In genomic region chr10:129498192-129498591, GRCm38 (mm10) we compare ENCODE assay signal across 24 mouse cellular contexts. TPM values are rescaled to one million over a fixed set of nuclear protein-coding genes. Genes with fewer than 3 reads are reported as not detected.
"Had no signal": no experiment of that assay in that cellular context is flagged by ENCODE, and none has a peak within 500 bp of the region (broad histone marks: within the 10 kb centered on the region; RNA-seq: fewer than 3 reads in every experiment).

TSS of gene Olfr790 (plus strand) at chr10:129498492.

- DNase-seq: retina, postnatal 1 day; right cerebral cortex, adult 18-20 months; right cerebral cortex, postnatal 14 days; right cerebral cortex, postnatal 25 days; right cerebral cortex, postnatal 4 days; spleen, adult 18-20 months; thymus, adult 18-20 months; thymus, adult 2 months; thymus, postnatal 14 days; thymus, postnatal 25 days; thymus, postnatal 36 days; thymus, postnatal 4 days had no signal

- H3K27ac ChIP-seq: neural tube, embryonic 12.5 days; neural tube, embryonic 13.5 days; stomach, embryonic 15.5 days; stomach, postnatal 0 days had no signal

- H3K4me3 ChIP-seq: neural tube, embryonic 12.5 days; neural tube, embryonic 13.5 days; stomach, embryonic 15.5 days had no signal

- H3K27me3 ChIP-seq: neural tube, embryonic 12.5 days; neural tube, embryonic 13.5 days; stomach, embryonic 15.5 days had no signal

- H3K36me3 ChIP-seq: neural tube, embryonic 12.5 days; neural tube, embryonic 13.5 days; stomach, embryonic 15.5 days had no signal

- H3K9ac ChIP-seq: neural tube, embryonic 12.5 days; neural tube, embryonic 13.5 days; stomach, embryonic 15.5 days had no signal

- H3K4me1 ChIP-seq: neural tube, embryonic 12.5 days; neural tube, embryonic 13.5 days; stomach, embryonic 15.5 days had no signal

- H3K9me3 ChIP-seq: neural tube, embryonic 12.5 days; neural tube, embryonic 13.5 days; stomach, embryonic 15.5 days had no signal

- H3K4me2 ChIP-seq: neural tube, embryonic 12.5 days; neural tube, embryonic 13.5 days; stomach, embryonic 15.5 days had no signal

RNA-seq across cellular contexts. Expression of gene Olfr790, which starts in this region (rescaled TPM):
- polyA plus RNA-seq: neural tube, embryonic 12.5 days; neural tube, embryonic 13.5 days; neural tube, embryonic 14.5 days; small intestine, adult 2 months; spleen, adult 2 months; stomach, embryonic 14.5 days; stomach, embryonic 15.5 days; stomach, embryonic 16.5 days; stomach, postnatal 0 days; testis, adult 2 months; thymus, adult 2 months; thymus, postnatal 0 days; urinary bladder, adult 2 months had no signal
